Mouse (Mus musculus) hindbrain, embryonic 14.5 days (tissue): Measurements from ENCODE around the gene Nrk. TPM values are rescaled to one million over a fixed set of nuclear protein-coding genes. Genes with fewer than 3 reads are reported as not detected.

Experiments used
- ATAC-seq: fragments of 200-750 bp; cut with Nextera tagmentation; 2 replicates; pipeline ENCODE4 v1.8.0; 2017; ENCODE audit warnings: moderate number of reproducible peaks, mild to moderate bottlenecking, moderate TSS enrichment, moderate library complexity; ENCODE audit not compliant: low FRiP score
- DNase-seq: peaks from one replicate; pipeline ENCODE4 v3.0.0-alpha.2; 2015; ENCODE audit warnings: low spot score
- H3K27ac ChIP-seq: fragments of 300-500 bp; sonication (generic); 2 replicates; pipeline ENCODE4 v1.5.1; 2014; ENCODE audit warnings: mild to moderate bottlenecking, moderate library complexity
- H3K27me3 ChIP-seq: fragments of 300-500 bp; sonication (generic); 2 replicates; pipeline ENCODE4 v1.6.1; 2014; ENCODE audit warnings: mild to moderate bottlenecking, low read length, mixed read lengths; ENCODE audit not compliant: control insufficient read depth, insufficient read depth
- H3K36me3 ChIP-seq: fragments of 300-500 bp; sonication (generic); replicated peaks from 2 replicates; pipeline ENCODE4 v1.6.1; 2014; ENCODE audit not compliant: control insufficient read depth, insufficient read depth
- H3K4me1 ChIP-seq: fragments of 300-500 bp; sonication (generic); replicated peaks from 2 replicates; pipeline ENCODE4 v1.6.1; 2014; ENCODE audit warnings: antibody characterized with exemption, low read length, mixed read lengths; ENCODE audit not compliant: control insufficient read depth, insufficient read depth
- H3K4me2 ChIP-seq: fragments of 300-500 bp; sonication (generic); replicated peaks from 2 replicates; pipeline ENCODE4 v1.6.1; 2014; ENCODE audit warnings: mild to moderate bottlenecking, moderate library complexity
- H3K4me3 ChIP-seq: fragments of 300-500 bp; sonication (generic); replicated peaks from 2 replicates; pipeline ENCODE4 v1.5.1; 2014; ENCODE audit warnings: mild to moderate bottlenecking, low read length
- H3K9ac ChIP-seq: fragments of 300-500 bp; sonication (generic); 2 replicates; pipeline ENCODE4 v1.6.1; 2014
- H3K9me3 ChIP-seq: fragments of 300-500 bp; sonication (generic); 2 replicates; pipeline ENCODE4 v1.6.1; 2016; ENCODE audit warnings: low read length; ENCODE audit not compliant: control insufficient read depth
- WGBS: fragments of 180-500 bp; shearing (Covaris S2); extraction: QIAGEN DNeasy Blood & Tissue Kit; methylation state at CpG from one replicate; pipeline ENCODE4 v1.1.7; 2014; 5-methylcytosine and 5-hydroxymethylcytosine counted together
- polyA plus RNA-seq: library from polyadenylated mRNA; unstranded; fragments of >200 nt; fragmentation: Nextera tagmentation; extraction: Ambion mirVana; gene quantifications from 2 replicates; pipeline ENCODE4 v1.2.1, GENCODE M21; 2014

Nrk gene
- 0.87 and 1.5 TPM in 2 replicates for polyA plus RNA-seq

- DNase-seq (no peak), ATAC-seq (peak; percentile 57)
- H3K9me3 ChIP-seq: no peaks in the 10 kb centered on the region
- H3K27me3 ChIP-seq: peaks cover 51% of the 10 kb centered on the region
- H3K36me3 ChIP-seq: no peaks in the 10 kb centered on the region
- H3K4me3 ChIP-seq: peak within 1 kb of the TSS; percentile 38
- H3K9ac ChIP-seq: no peak within 1 kb of the TSS
- no peaks in the 10 kb centered on the region for H3K4me1 ChIP-seq
- H3K27ac ChIP-seq: no peak within 1 kb of the TSS
- 19% methylated on average over 42 of the region's 55 CpGs for WGBS
- H3K4me2 ChIP-seq: peak within 1 kb of the TSS; percentile 77
Observed at GRCm38 (mm10) chrX:138914041-138914776, at the start of gene Nrk. Nrk (plus strand) TSS chrX:138914430.

GRCm38 (mm10) chrX:138913366-138913765 lies 864 bp upstream of the Nrk start:
- Histone ChIP-seq H3K27me3 (peaks cover 51% of the 10 kb centered on the region), H3K27ac (no peak overlapping the region), H3K4me3 (peak overlapping the region; percentile 38; the same call in 1 of the 2 replicates), H3K9ac (no peak overlapping the region), H3K4me2 (peak overlapping the region; percentile 77), H3K36me3 (no peaks in the 10 kb centered on the region), H3K4me1 (no peaks in the 10 kb centered on the region), H3K9me3 (no peaks in the 10 kb centered on the region)
- ATAC-seq (no peak), DNase-seq (no peak)
- WGBS: 16% methylated on average over 8 of the region's 8 CpGs

- Histone ChIP-seq H3K27ac (no peak overlapping the region), H3K9ac (no peak overlapping the region), H3K4me3 (peak overlapping the region; percentile 38), H3K27me3 (peaks cover 51% of the 10 kb centered on the region), H3K36me3 (no peaks in the 10 kb centered on the region), H3K4me1 (no peaks in the 10 kb centered on the region), H3K9me3 (no peaks in the 10 kb centered on the region), H3K4me2 (peak overlapping the region; percentile 77)
- WGBS: 40% methylated on average over 11 of the region's 12 CpGs
- DNase-seq (no peak), ATAC-seq (no peak)
Observed at GRCm38 (mm10) chrX:138914777-138915114, 516 bp downstream of the Nrk start.

- no peak for DNase-seq
- Histone ChIP-seq H3K4me2 (no peak overlapping the region), H3K27ac (no peak overlapping the region), H3K9ac (no peak overlapping the region), H3K4me3 (no peak overlapping the region), H3K36me3 (no peaks in the 10 kb centered on the region), H3K4me1 (no peaks in the 10 kb centered on the region), H3K27me3 (peaks cover 25% of the 10 kb centered on the region), H3K9me3 (no peaks in the 10 kb centered on the region)
- 57% methylated on average over 7 of the region's 7 CpGs for WGBS
- no peak for ATAC-seq
Observed at GRCm38 (mm10) chrX:138919030-138919429, 4.8 kb downstream of the Nrk start.

- H3K4me1 ChIP-seq: no peaks in the 10 kb centered on the region
- H3K27ac ChIP-seq: no peak overlapping the region
- WGBS: 90% methylated on average over 6 of the region's 6 CpGs
- H3K4me2 ChIP-seq: no peak overlapping the region
- H3K4me3 ChIP-seq: no peak overlapping the region
- no peaks in the 10 kb centered on the region for H3K36me3 ChIP-seq
- DNase-seq (no peak), ATAC-seq (no peak)
- no peak overlapping the region for H3K9ac ChIP-seq
- no peaks in the 10 kb centered on the region for H3K27me3 ChIP-seq
- no peaks in the 10 kb centered on the region for H3K9me3 ChIP-seq
Observed at GRCm38 (mm10) chrX:138943905-138944304, 29.7 kb downstream of the Nrk start.

- Histone ChIP-seq H3K36me3 (no peaks in the 10 kb centered on the region), H3K27ac (no peak overlapping the region), H3K9me3 (no peaks in the 10 kb centered on the region), H3K9ac (no peak overlapping the region), H3K4me1 (no peaks in the 10 kb centered on the region), H3K4me3 (no peak overlapping the region), H3K4me2 (no peak overlapping the region), H3K27me3 (no peaks in the 10 kb centered on the region)
- DNase-seq (peak; percentile 24), ATAC-seq (no peak)
- 73% methylated on average over 3 of the region's 3 CpGs for WGBS
Observed at GRCm38 (mm10) chrX:138960713-138961112, 46.5 kb downstream of the Nrk start.

GRCm38 (mm10) chrX:138978501-138978900 lies 64.3 kb downstream of the Nrk start:
- no peak overlapping the region for H3K27ac ChIP-seq
- no peak overlapping the region for H3K4me3 ChIP-seq
- H3K4me1 ChIP-seq: no peaks in the 10 kb centered on the region
- H3K4me2 ChIP-seq: no peak overlapping the region
- DNase-seq: no peak
- no peak for ATAC-seq
- no peak overlapping the region for H3K9ac ChIP-seq
- H3K36me3 ChIP-seq: no peaks in the 10 kb centered on the region
- no peaks in the 10 kb centered on the region for H3K27me3 ChIP-seq
- 82% methylated on average over 3 of the region's 3 CpGs for WGBS
- no peaks in the 10 kb centered on the region for H3K9me3 ChIP-seq

GRCm38 (mm10) chrX:138979249-138979648 lies 65.0 kb downstream of the Nrk start:
- DNase-seq: no peak
- no peaks in the 10 kb centered on the region for H3K36me3 ChIP-seq
- H3K27ac ChIP-seq: no peak overlapping the region
- no peak overlapping the region for H3K4me2 ChIP-seq
- no peaks in the 10 kb centered on the region for H3K9me3 ChIP-seq
- no peak overlapping the region for H3K9ac ChIP-seq
- no peak overlapping the region for H3K4me3 ChIP-seq
- WGBS: 97% methylated on average over 2 of the region's 2 CpGs
- no peaks in the 10 kb centered on the region for H3K4me1 ChIP-seq
- H3K27me3 ChIP-seq: no peaks in the 10 kb centered on the region
- ATAC-seq: no peak

- Histone ChIP-seq H3K9me3 (no peaks in the 10 kb centered on the region), H3K27ac (no peak overlapping the region), H3K27me3 (no peaks in the 10 kb centered on the region; the same call in 1 of the 2 replicates), H3K9ac (no peak overlapping the region), H3K36me3 (no peaks in the 10 kb centered on the region), H3K4me2 (no peak overlapping the region), H3K4me1 (no peaks in the 10 kb centered on the region), H3K4me3 (no peak overlapping the region)
- WGBS: 57% methylated on average over 3 of the region's 3 CpGs
- no peak for ATAC-seq
- no peak for DNase-seq
Observed at GRCm38 (mm10) chrX:139014524-139014923, 100.3 kb downstream of the Nrk start.
